Mouse (Mus musculus): ENCODE results near the gene Itln1. TPM values are rescaled to one million over a fixed set of nuclear protein-coding genes. Genes with fewer than 3 reads are reported as not detected.

Gene Itln1
- polyA plus RNA-seq, 1 experiment from 2014 or later = not detected

GRCm38 (mm10) chr1:171503250-171503591 lies 31.9 kb downstream of the Itln1 start, which contains the start of gene Alyref2:
Alyref2 (plus strand) TSS chr1:171503478.
- WGBS = under 1% methylated on average over 19 of the region's 19 CpGs
- peak; percentile 90 for ATAC-seq (replicated peaks; ENCODE audit: low FRiP score)
- no peaks in the 10 kb centered on the region for H3K27me3 ChIP-seq (ENCODE audit: control insufficient read depth, insufficient read depth, low read length)

GRCm38 (mm10) chr1:171502388-171503249 lies 32.5 kb downstream of the Itln1 start:
- Histone ChIP-seq H3K36me3 (ENCODE audit: control insufficient read depth, insufficient read depth, low read length) (no peaks in the 10 kb centered on the region), H3K27ac (ENCODE audit: low read depth, low read length) (peak overlapping the region; percentile 95), H3K4me1 (replicated peaks; ENCODE audit: control insufficient read depth, insufficient read depth, low read length) (peaks cover 2% of the 10 kb centered on the region; the same call in 1 of the 2 replicates), H3K4me3 (ENCODE audit: low read depth, low read length) (no peak overlapping the region; the same call in 1 of the 2 replicates), H3K9me3 (ENCODE audit: control insufficient read depth, low read length) (no peaks in the 10 kb centered on the region), H3K27me3 (ENCODE audit: control insufficient read depth, insufficient read depth, low read length) (no peaks in the 10 kb centered on the region), H3K4me2 (ENCODE audit: low read depth, low read length, severe bottlenecking) (peak overlapping the region; percentile 11; the same call in 1 of the 2 replicates), H3K9ac (ENCODE audit: low read length) (no peak overlapping the region; the same call in 1 of the 2 replicates)
- peak; percentile 76 for DNase-seq (ENCODE audit: low spot score)
- WGBS = under 1% methylated on average over 14 of the region's 14 CpGs
- ATAC-seq (replicated peaks; ENCODE audit: low FRiP score) = peak; percentile 87

More at GRCm38 (mm10) chr1:171503250-171503591, 31.9 kb downstream of the Itln1 start, which contains the start of gene Alyref2:
- Histone ChIP-seq H3K9ac (ENCODE audit: low read length) (peak within 1 kb of the TSS; percentile 79), H3K9me3 (ENCODE audit: control insufficient read depth, low read length) (no peaks in the 10 kb centered on the region), H3K36me3 (ENCODE audit: control insufficient read depth, insufficient read depth, low read length) (no peaks in the 10 kb centered on the region), H3K4me1 (replicated peaks; ENCODE audit: control insufficient read depth, insufficient read depth, low read length) (peaks cover 2% of the 10 kb centered on the region; the same call in 1 of the 2 replicates), H3K4me3 (ENCODE audit: low read depth, low read length) (peak within 1 kb of the TSS; percentile 52), H3K4me2 (ENCODE audit: low read depth, low read length, severe bottlenecking) (peak within 1 kb of the TSS; percentile 81), H3K27ac (ENCODE audit: low read depth, low read length) (peak within 1 kb of the TSS; percentile 95)
- peak; percentile 96 for DNase-seq (ENCODE audit: low spot score)

GRCm38 (mm10) chr1:171501636-171502080 lies 33.4 kb downstream of the Itln1 start:
- ATAC-seq (replicated peaks; ENCODE audit: low FRiP score) (no peak), DNase-seq (ENCODE audit: low spot score) (peak; percentile 61)
- 6% methylated on average over 5 of the region's 5 CpGs for WGBS
- Histone ChIP-seq H3K9me3 (ENCODE audit: control insufficient read depth, low read length) (no peaks in the 10 kb centered on the region), H3K36me3 (ENCODE audit: control insufficient read depth, insufficient read depth, low read length) (no peaks in the 10 kb centered on the region), H3K4me1 (replicated peaks; ENCODE audit: control insufficient read depth, insufficient read depth, low read length) (peaks cover 2% of the 10 kb centered on the region; the same call in 1 of the 2 replicates), H3K9ac (ENCODE audit: low read length) (peak overlapping the region; percentile 37), H3K4me3 (ENCODE audit: low read depth, low read length) (peak overlapping the region; percentile 9; the same call in 1 of the 2 replicates), H3K27ac (ENCODE audit: low read depth, low read length) (peak overlapping the region; percentile 66; the same call in 1 of the 2 replicates), H3K27me3 (ENCODE audit: control insufficient read depth, insufficient read depth, low read length) (no peaks in the 10 kb centered on the region), H3K4me2 (ENCODE audit: low read depth, low read length, severe bottlenecking) (peak overlapping the region; percentile 36; the same call in 1 of the 2 replicates)

- WGBS = 68% methylated on average over 6 of the region's 6 CpGs
- H3K27me3 ChIP-seq (ENCODE audit: control insufficient read depth, insufficient read depth, low read length) = no peaks in the 10 kb centered on the region
- no peak overlapping the region for H3K4me3 ChIP-seq (ENCODE audit: low read depth, low read length)
- H3K4me1 ChIP-seq (replicated peaks; ENCODE audit: control insufficient read depth, insufficient read depth, low read length) = peaks cover 2% of the 10 kb centered on the region; the same call in 1 of the 2 replicates
- DNase-seq (ENCODE audit: low spot score) (no peak), ATAC-seq (replicated peaks; ENCODE audit: low FRiP score) (no peak)
- H3K9ac ChIP-seq (ENCODE audit: low read length) = no peak overlapping the region
- no peak overlapping the region for H3K27ac ChIP-seq (ENCODE audit: low read depth, low read length)
- no peaks in the 10 kb centered on the region for H3K9me3 ChIP-seq (ENCODE audit: control insufficient read depth, low read length)
- no peaks in the 10 kb centered on the region for H3K36me3 ChIP-seq (ENCODE audit: control insufficient read depth, insufficient read depth, low read length)
- no peak overlapping the region for H3K4me2 ChIP-seq (ENCODE audit: low read depth, low read length, severe bottlenecking)
Observed at GRCm38 (mm10) chr1:171501016-171501610, 34.0 kb downstream of the Itln1 start.

- no peak overlapping the region for H3K9ac ChIP-seq (ENCODE audit: low read length)
- peaks cover 2% of the 10 kb centered on the region; the same call in 1 of the 2 replicates for H3K4me1 ChIP-seq (replicated peaks; ENCODE audit: control insufficient read depth, insufficient read depth, low read length)
- no peak overlapping the region for H3K4me2 ChIP-seq (ENCODE audit: low read depth, low read length, severe bottlenecking)
- no peak overlapping the region for H3K27ac ChIP-seq (ENCODE audit: low read depth, low read length)
- ATAC-seq (replicated peaks; ENCODE audit: low FRiP score) = no peak
- no peaks in the 10 kb centered on the region for H3K27me3 ChIP-seq (ENCODE audit: control insufficient read depth, insufficient read depth, low read length)
- 87% methylated on average over 5 of the region's 5 CpGs for WGBS
- DNase-seq (ENCODE audit: low spot score) = no peak
- no peak overlapping the region for H3K4me3 ChIP-seq (ENCODE audit: low read depth, low read length)
- H3K36me3 ChIP-seq (ENCODE audit: control insufficient read depth, insufficient read depth, low read length) = no peaks in the 10 kb centered on the region
- no peaks in the 10 kb centered on the region for H3K9me3 ChIP-seq (ENCODE audit: control insufficient read depth, low read length)
Observed at GRCm38 (mm10) chr1:171499856-171500255, 35.2 kb downstream of the Itln1 start.

GRCm38 (mm10) chr1:171495371-171495770 lies 39.7 kb downstream of the Itln1 start:
- no peak for DNase-seq (ENCODE audit: low spot score)
- 91% methylated on average over 6 of the region's 6 CpGs for WGBS
- no peak for ATAC-seq (replicated peaks; ENCODE audit: low FRiP score)
- no peaks in the 10 kb centered on the region for H3K4me1 ChIP-seq (replicated peaks; ENCODE audit: control insufficient read depth, insufficient read depth, low read length)
- H3K9me3 ChIP-seq (ENCODE audit: control insufficient read depth, low read length) = peaks cover 3% of the 10 kb centered on the region
- H3K36me3 ChIP-seq (ENCODE audit: control insufficient read depth, insufficient read depth, low read length) = no peaks in the 10 kb centered on the region
- H3K9ac ChIP-seq (ENCODE audit: low read length) = no peak overlapping the region
- no peaks in the 10 kb centered on the region for H3K27me3 ChIP-seq (ENCODE audit: control insufficient read depth, insufficient read depth, low read length)
- no peak overlapping the region for H3K4me2 ChIP-seq (ENCODE audit: low read depth, low read length, severe bottlenecking)
- H3K27ac ChIP-seq (ENCODE audit: low read depth, low read length) = no peak overlapping the region
- no peak overlapping the region for H3K4me3 ChIP-seq (ENCODE audit: low read depth, low read length)

GRCm38 (mm10) chr1:171494241-171494640 lies 40.9 kb downstream of the Itln1 start:
- ATAC-seq (replicated peaks; ENCODE audit: low FRiP score) = no peak
- no peak overlapping the region for H3K9ac ChIP-seq (ENCODE audit: low read length)
- 90% methylated on average over 13 of the region's 13 CpGs for WGBS
- H3K27me3 ChIP-seq (ENCODE audit: control insufficient read depth, insufficient read depth, low read length) = no peaks in the 10 kb centered on the region
- no peak for DNase-seq (ENCODE audit: low spot score)
- no peak overlapping the region for H3K27ac ChIP-seq (ENCODE audit: low read depth, low read length)
- peaks cover 5% of the 10 kb centered on the region for H3K9me3 ChIP-seq (ENCODE audit: control insufficient read depth, low read length)
- no peaks in the 10 kb centered on the region for H3K4me1 ChIP-seq (replicated peaks; ENCODE audit: control insufficient read depth, insufficient read depth, low read length)
- no peak overlapping the region for H3K4me2 ChIP-seq (ENCODE audit: low read depth, low read length, severe bottlenecking)
- no peak overlapping the region for H3K4me3 ChIP-seq (ENCODE audit: low read depth, low read length)
- no peaks in the 10 kb centered on the region for H3K36me3 ChIP-seq (ENCODE audit: control insufficient read depth, insufficient read depth, low read length)

- Histone ChIP-seq H3K4me1 (replicated peaks; ENCODE audit: control insufficient read depth, insufficient read depth, low read length) (no peaks in the 10 kb centered on the region), H3K4me2 (ENCODE audit: low read depth, low read length, severe bottlenecking) (no peak overlapping the region), H3K4me3 (ENCODE audit: low read depth, low read length) (no peak overlapping the region), H3K9ac (ENCODE audit: low read length) (no peak overlapping the region), H3K36me3 (ENCODE audit: control insufficient read depth, insufficient read depth, low read length) (no peaks in the 10 kb centered on the region), H3K9me3 (ENCODE audit: control insufficient read depth, low read length) (peaks cover 4% of the 10 kb centered on the region; the same call in 1 of the 2 replicates), H3K27ac (ENCODE audit: low read depth, low read length) (no peak overlapping the region), H3K27me3 (ENCODE audit: control insufficient read depth, insufficient read depth, low read length) (no peaks in the 10 kb centered on the region)
- DNase-seq (ENCODE audit: low spot score) = peak; percentile 72
- 65% methylated on average over 2 of the region's 2 CpGs for WGBS
- ATAC-seq (replicated peaks; ENCODE audit: low FRiP score) = no peak
Observed at GRCm38 (mm10) chr1:171478968-171479367, 56.1 kb downstream of the Itln1 start.
